Mouse (Mus musculus) liver, embryonic 15.5 days (tissue): ENCODE results near the gene Tshr. TPM values are rescaled to one million over a fixed set of nuclear protein-coding genes. Genes with fewer than 3 reads are reported as not detected.

Experiments used
- ATAC-seq: fragments of 200-750 bp; cut with Nextera tagmentation; 2 replicates; pipeline ENCODE4 v1.8.0; 2017; ENCODE audit warnings: moderate number of reproducible peaks, mild to moderate bottlenecking, moderate library complexity; ENCODE audit not compliant: insufficient read depth
- H3K27ac ChIP-seq: fragments of 300-500 bp; sonication (generic); replicated peaks from 2 replicates; pipeline ENCODE4 v1.5.1; 2015; ENCODE audit warnings: mild to moderate bottlenecking, inconsistent platforms
- H3K27me3 ChIP-seq: fragments of 300-500 bp; sonication (generic); 2 replicates; pipeline ENCODE4 v1.6.1; 2015; ENCODE audit warnings: mild to moderate bottlenecking, inconsistent platforms
- H3K36me3 ChIP-seq: fragments of 300-500 bp; sonication (generic); replicated peaks from 2 replicates; pipeline ENCODE4 v1.6.1; 2015; ENCODE audit warnings: moderate library complexity, mild to moderate bottlenecking, inconsistent platforms
- H3K4me1 ChIP-seq: fragments of 300-500 bp; sonication (generic); replicated peaks from 2 replicates; pipeline ENCODE4 v1.6.1; 2015; ENCODE audit warnings: inconsistent platforms
- H3K4me2 ChIP-seq: fragments of 300-500 bp; sonication (generic); 2 replicates; pipeline ENCODE4 v1.6.1; 2015; ENCODE audit warnings: moderate library complexity, mild to moderate bottlenecking, inconsistent platforms
- H3K4me3 ChIP-seq: fragments of 300-500 bp; sonication (generic); replicated peaks from 2 replicates; pipeline ENCODE4 v1.5.1; 2015; ENCODE audit warnings: mild to moderate bottlenecking, inconsistent platforms
- H3K9ac ChIP-seq: fragments of 300-500 bp; sonication (generic); 2 replicates; pipeline ENCODE4 v1.6.1; 2015; ENCODE audit warnings: moderate library complexity, mild to moderate bottlenecking, inconsistent platforms
- H3K9me3 ChIP-seq: fragments of 300-500 bp; sonication (generic); replicated peaks from 2 replicates; pipeline ENCODE4 v1.6.1; 2016; ENCODE audit warnings: inconsistent platforms
- WGBS: fragments of 180-500 bp; shearing (Covaris S2); methylation state at CpG from one replicate; pipeline ENCODE4 v1.1.7; 2015; ENCODE audit warnings: mixed read lengths; ENCODE audit not compliant: insufficient replicate concordance; 5-methylcytosine and 5-hydroxymethylcytosine counted together
- polyA plus RNA-seq: library from polyadenylated mRNA; unstranded; fragments of >200 nt; fragmentation: Nextera tagmentation; extraction: Ambion mirVana; gene quantifications from 2 replicates; pipeline ENCODE4 v1.2.1, GENCODE M21; 2015

Tshr gene
- polyA plus RNA-seq, 1 experiment from 2014 or later = 0.07 TPM

GRCm38 (mm10) chr12:91588176-91588669, 203.9 kb downstream of the Tshr start:
- peak; percentile 60 for ATAC-seq
- Histone ChIP-seq H3K9me3 (no peaks in the 10 kb centered on the region), H3K4me2 (peak overlapping the region; percentile 78), H3K4me1 (peaks cover 30% of the 10 kb centered on the region), H3K4me3 (peak overlapping the region; percentile 91), H3K36me3 (peaks cover 27% of the 10 kb centered on the region), H3K27me3 (no peaks in the 10 kb centered on the region), H3K9ac (peak overlapping the region; percentile 99), H3K27ac (peak overlapping the region; percentile 99)
- under 1% methylated on average over 32 of the region's 32 CpGs for WGBS

- peak; percentile 55 for ATAC-seq
- Histone ChIP-seq H3K4me3 (peak overlapping the region; percentile 91), H3K4me2 (peak overlapping the region; percentile 78), H3K9me3 (no peaks in the 10 kb centered on the region), H3K4me1 (peaks cover 30% of the 10 kb centered on the region), H3K27ac (peak overlapping the region; percentile 99), H3K9ac (peak overlapping the region; percentile 99), H3K36me3 (peaks cover 22% of the 10 kb centered on the region), H3K27me3 (no peaks in the 10 kb centered on the region)
- WGBS = under 1% methylated on average over 77 of the region's 83 CpGs
Observed at GRCm38 (mm10) chr12:91588670-91589541, 204.5 kb downstream of the Tshr start.

- Histone ChIP-seq H3K27ac (peak overlapping the region; percentile 99), H3K9me3 (no peaks in the 10 kb centered on the region), H3K9ac (peak overlapping the region; percentile 99), H3K36me3 (peaks cover 16% of the 10 kb centered on the region), H3K27me3 (no peaks in the 10 kb centered on the region), H3K4me2 (peak overlapping the region; percentile 78), H3K4me1 (peaks cover 30% of the 10 kb centered on the region), H3K4me3 (peak overlapping the region; percentile 91)
- 0% methylated on average over 11 of the region's 11 CpGs for WGBS
- ATAC-seq = no peak
Observed at GRCm38 (mm10) chr12:91589542-91589846, 205.1 kb downstream of the Tshr start.

- Histone ChIP-seq H3K4me1 (peaks cover 27% of the 10 kb centered on the region), H3K9ac (peak within 1 kb of the TSS; percentile 99), H3K4me3 (peak within 1 kb of the TSS; percentile 91), H3K4me2 (peak within 1 kb of the TSS; percentile 87), H3K9me3 (no peaks in the 10 kb centered on the region), H3K27me3 (no peaks in the 10 kb centered on the region), H3K36me3 (peaks cover 10% of the 10 kb centered on the region), H3K27ac (peak within 1 kb of the TSS; percentile 99)
- peak; percentile 82 for ATAC-seq
- WGBS = under 1% methylated on average over 89 of the region's 99 CpGs
Observed at GRCm38 (mm10) chr12:91589847-91590690, 205.7 kb downstream of the Tshr start, which contains the start of gene Gtf2a1. Gtf2a1 (minus strand) TSS chr12:91590487.

- 23% methylated on average over 6 of the region's 6 CpGs for WGBS
- peak overlapping the region; percentile 89 for H3K27ac ChIP-seq
- peaks cover 25% of the 10 kb centered on the region for H3K4me1 ChIP-seq
- peak overlapping the region; percentile 77 for H3K9ac ChIP-seq
- no peak for ATAC-seq
- H3K4me3 ChIP-seq = peak overlapping the region; percentile 91
- H3K27me3 ChIP-seq = no peaks in the 10 kb centered on the region
- H3K9me3 ChIP-seq = no peaks in the 10 kb centered on the region
- peaks cover 4% of the 10 kb centered on the region for H3K36me3 ChIP-seq
- peak overlapping the region; percentile 87 for H3K4me2 ChIP-seq
Observed at GRCm38 (mm10) chr12:91590716-91591115, 206.4 kb downstream of the Tshr start.

- peak overlapping the region; percentile 87 for H3K4me2 ChIP-seq
- peaks cover 25% of the 10 kb centered on the region for H3K4me1 ChIP-seq
- H3K27ac ChIP-seq = peak overlapping the region; percentile 89
- no peaks in the 10 kb centered on the region for H3K27me3 ChIP-seq
- H3K36me3 ChIP-seq = no peaks in the 10 kb centered on the region
- no peaks in the 10 kb centered on the region for H3K9me3 ChIP-seq
- peak overlapping the region; percentile 91 for H3K4me3 ChIP-seq
- 86% methylated on average over 1 of the region's 1 CpGs for whole genome bisulfite sequencing
- peak overlapping the region; percentile 77; the same call in 1 of the 2 replicates for H3K9ac ChIP-seq
- ATAC-seq = no peak
Observed at GRCm38 (mm10) chr12:91591191-91591590, 206.8 kb downstream of the Tshr start.

- H3K9ac ChIP-seq = no peak overlapping the region
- no peaks in the 10 kb centered on the region for H3K9me3 ChIP-seq
- no peaks in the 10 kb centered on the region for H3K27me3 ChIP-seq
- 71% methylated on average over 3 of the region's 3 CpGs for WGBS
- no peaks in the 10 kb centered on the region for H3K36me3 ChIP-seq
- no peak overlapping the region for H3K27ac ChIP-seq
- no peak overlapping the region for H3K4me3 ChIP-seq
- no peak overlapping the region for H3K4me2 ChIP-seq
- peaks cover 21% of the 10 kb centered on the region for H3K4me1 ChIP-seq
- no peak for ATAC-seq
Observed at GRCm38 (mm10) chr12:91592128-91592527, 207.8 kb downstream of the Tshr start.

Other genes starting within 250 kb of the Tshr start
- 8.6 and 10.2 TPM in 2 replicates for gene Cep128, start 154 bp upstream of the Tshr start, polyA plus RNA-seq
- 15.3 and 16.1 TPM in 2 replicates for gene Gtf2a1, start 205.9 kb downstream of the Tshr start, polyA plus RNA-seq